Mouse (Mus musculus) naive thymus-derived CD4-positive, alpha-beta T cell, adult 2 months (primary cell): ENCODE measurements at regions not wholly inside any gene's neighbourhood (a gene's known extent, or its start where the extent isn't known, plus 50 kb on each side); places are given as distances from the start of the nearest gene placed in this dataset.
A peak's percentile ranks its signal among the peaks of the same experiment; 100 is the strongest.

Experiments
- DNase-seq: peaks from one replicate; pipeline ENCODE4 v3.0.0-alpha.2; 2011; ENCODE audit warnings: low read depth

GRCm38 (mm10) chr4:48725660-48726348 is 62.5 kb downstream of the Cavin4 start:
- DNase-seq, result no peak

GRCm38 (mm10) chr4:48726349-48726835 is 63.1 kb downstream of the Cavin4 start:
- DNase-seq, result no peak

- DNase-seq, result no peak
These were observed 71.7 kb downstream of the Cavin4 start for GRCm38 (mm10) chr4:48734854-48735564.

DNA sequence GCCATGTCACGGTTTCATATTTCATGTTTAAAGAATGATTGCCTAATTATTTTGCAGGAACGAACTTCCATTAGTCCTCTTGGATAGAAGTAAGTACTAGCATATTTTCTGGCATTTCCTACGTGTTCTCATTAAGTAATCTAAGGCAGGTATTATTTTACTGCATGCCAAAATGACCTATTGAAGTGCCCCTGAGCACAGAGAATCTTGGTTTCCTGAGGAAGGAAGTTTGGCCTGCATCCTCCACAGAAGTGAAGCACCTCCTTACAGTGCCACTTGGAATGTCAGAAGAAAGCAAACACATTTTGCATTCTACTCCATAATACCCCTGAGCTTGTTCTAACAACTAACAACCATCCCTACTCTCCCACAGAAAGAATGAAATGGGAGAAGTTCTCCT is 82.9 kb downstream of the Cavin4 start:
- no peak for DNase-seq

DNA sequence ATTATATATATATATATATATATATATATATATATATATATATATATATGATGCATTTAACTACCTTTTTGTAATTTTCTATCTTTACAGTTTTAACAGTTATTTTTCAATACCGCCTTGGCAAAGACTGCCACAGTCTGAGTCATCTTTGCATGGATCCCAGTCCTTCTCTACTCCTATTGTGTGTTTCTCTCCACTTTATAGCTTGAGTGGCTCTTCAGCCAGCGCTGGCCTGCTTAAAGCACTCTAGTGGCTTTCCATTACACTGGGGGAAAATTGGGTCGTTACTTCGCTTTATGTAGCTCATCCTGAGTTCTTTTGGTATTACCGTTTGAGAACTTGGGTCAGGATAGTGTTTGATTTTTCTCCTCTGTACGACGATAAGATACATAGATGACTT is 86.3 kb downstream of the Cavin4 start:
- DNase-seq, result no peak

DNA sequence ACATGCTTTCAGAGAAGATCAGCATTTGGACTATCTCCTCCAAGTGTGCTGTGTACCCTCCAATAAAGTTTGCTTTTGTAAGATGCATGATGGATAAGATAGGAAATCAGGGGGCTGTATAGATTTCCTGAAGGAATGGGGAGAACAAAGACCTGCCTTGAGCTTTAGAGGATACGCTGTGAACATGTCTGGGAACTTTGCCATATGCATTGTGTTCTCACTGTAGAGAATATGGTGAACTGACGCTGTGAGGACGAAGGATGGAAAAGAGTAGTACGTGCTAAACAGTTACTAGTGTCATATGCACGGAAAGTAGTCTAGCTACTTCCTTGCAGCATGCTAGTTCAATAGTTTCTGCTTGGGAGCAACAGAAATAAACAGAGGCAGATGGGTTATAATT is 86.8 kb downstream of the Cavin4 start:
- no peak for DNase-seq

DNA sequence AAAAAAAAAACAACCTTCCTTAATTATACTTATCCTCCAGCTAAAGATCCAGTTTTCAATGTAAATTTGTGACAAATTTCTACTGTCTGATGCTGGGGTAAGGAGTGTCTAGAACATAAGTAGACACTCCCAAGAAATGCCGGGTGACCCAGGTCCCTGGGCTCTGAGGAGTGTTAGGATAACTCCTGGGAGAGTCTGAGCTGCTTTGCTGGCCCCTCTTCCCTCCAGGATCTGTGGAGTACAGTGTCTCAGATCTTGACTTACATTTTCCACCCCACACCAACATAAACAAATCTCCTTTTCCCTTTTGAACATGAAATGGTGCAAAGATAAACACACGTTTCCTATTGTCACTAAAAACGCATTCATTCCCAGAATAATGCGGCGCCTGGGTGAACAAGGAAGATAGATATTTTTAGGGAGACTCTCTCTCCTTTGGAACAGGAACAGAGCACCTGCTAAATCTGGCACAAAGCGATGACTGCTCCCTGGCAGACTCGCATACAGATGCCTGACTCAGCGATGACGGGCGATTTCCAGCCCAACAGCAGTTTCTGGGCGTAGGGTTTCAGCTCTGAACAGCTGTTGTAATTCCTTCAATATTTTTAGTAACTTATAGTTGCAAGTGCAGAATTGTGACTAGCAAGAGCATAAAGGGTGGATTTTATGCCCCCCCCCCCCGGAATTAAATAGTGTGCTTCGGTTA is 91.3 kb downstream of the Cavin4 start:
- no peak for DNase-seq

DNA sequence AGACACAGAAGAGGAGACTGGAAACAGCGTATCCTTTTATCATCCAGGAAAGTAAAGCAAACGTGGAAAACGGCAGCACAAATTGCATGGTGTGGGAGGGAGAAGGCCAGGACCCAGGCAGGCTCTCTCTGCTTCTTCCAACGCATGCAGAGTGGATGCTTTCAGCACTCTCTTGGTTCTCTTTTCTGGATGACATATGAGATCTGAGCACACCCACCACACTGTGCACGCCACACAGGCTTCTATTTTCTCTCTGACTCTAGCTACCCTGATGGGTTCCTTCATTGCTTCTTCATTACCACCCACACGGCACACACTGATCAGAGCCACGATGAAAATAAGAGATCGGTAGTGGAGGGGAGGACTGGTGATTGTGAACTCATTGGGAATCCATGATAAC is 97.3 kb downstream of the Cavin4 start:
- no peak for DNase-seq

GRCm38 (mm10) chr4:48766458-48766857 is 103.1 kb downstream of the Cavin4 start:
- no peak for DNase-seq

GRCm38 (mm10) chr4:48770403-48770953 is 107.2 kb downstream of the Cavin4 start:
- DNase-seq, result no peak

DNA sequence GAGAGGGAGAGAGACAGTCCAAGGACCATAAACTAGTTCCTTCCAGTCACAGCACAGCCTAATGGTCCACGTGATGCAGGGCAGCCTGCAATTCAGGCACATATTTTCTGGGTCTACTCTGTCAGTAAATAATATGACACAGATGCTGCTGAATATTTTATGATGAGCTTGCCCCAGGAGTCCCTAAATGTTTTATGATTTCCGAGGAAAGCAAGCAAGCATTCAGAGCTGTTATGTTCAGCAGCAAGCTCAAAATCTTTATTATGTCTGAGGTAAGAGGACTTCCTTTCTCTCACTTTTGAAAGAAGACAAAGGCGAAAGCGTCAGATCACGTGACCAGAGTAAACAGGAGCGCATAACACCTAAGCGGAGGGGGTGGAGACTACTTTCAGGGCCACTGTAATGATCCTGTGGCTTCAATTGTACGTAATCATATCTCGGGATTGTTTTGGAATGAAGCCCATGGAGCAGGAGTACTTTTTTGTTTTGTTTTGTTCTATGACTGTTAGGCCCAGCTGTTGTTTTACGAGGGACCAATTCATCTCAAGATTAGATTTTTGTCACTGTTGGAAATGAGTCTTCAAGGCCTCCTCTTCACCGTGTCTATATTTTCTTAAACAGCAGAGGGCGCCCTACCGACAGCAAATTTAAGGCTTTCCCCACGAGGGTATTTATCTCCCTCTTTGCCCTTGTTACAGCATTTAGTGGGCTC is 107.8 kb downstream of the Cavin4 start:
- DNase-seq, result peak; percentile 7

DNA sequence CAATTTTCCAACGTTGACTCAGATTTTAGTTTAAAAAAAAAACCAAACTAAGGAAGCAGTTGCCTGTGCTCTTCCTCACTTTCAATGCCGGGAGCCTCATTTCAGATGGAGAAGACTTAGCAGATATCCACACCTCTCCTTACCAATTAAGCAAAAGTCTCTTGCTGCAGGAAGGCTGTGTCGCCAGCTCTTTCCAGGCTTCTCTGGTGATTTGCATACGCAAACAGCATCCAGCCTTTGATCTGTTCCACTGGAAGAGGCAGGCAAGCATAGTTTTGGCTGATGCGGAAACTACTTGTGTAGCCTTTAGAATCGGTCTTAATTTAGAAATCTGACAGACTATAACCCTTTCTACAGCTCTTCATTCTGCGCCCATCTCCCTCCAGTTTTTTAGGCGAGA is 108.5 kb downstream of the Cavin4 start:
- no peak for DNase-seq

- peak; percentile 13 for DNase-seq
These were observed 116.0 kb downstream of the Cavin4 start for GRCm38 (mm10) chr4:48779202-48779905.

- DNase-seq, result no peak
These were observed 116.6 kb downstream of the Cavin4 start for GRCm38 (mm10) chr4:48779955-48780354.

GRCm38 (mm10) chr4:48781099-48781498 is 117.8 kb downstream of the Cavin4 start:
- DNase-seq, result no peak

DNA sequence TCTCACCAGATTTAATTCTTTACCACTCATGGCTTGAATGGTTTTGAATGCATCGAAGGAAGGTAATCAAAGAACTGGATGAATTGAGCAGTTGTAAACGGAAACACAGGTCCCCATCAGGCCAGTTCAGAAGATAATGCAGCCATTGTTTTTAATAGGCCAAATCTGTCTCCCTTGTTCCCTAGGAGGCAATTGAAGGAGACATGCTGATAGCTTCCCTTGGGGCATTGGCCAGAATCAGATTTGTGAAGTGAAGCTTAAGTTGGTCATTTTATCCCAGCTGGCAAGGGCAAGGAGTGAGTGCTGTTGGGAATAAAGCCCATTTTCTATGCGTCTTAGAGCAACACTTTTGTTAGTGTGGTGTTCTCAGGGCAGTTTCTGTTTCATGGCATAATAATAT is 119.4 kb downstream of the Cavin4 start:
- DNase-seq, result no peak

- DNase-seq, result no peak
These were observed 127.8 kb downstream of the Cavin4 start for GRCm38 (mm10) chr4:48791096-48791495.

DNA sequence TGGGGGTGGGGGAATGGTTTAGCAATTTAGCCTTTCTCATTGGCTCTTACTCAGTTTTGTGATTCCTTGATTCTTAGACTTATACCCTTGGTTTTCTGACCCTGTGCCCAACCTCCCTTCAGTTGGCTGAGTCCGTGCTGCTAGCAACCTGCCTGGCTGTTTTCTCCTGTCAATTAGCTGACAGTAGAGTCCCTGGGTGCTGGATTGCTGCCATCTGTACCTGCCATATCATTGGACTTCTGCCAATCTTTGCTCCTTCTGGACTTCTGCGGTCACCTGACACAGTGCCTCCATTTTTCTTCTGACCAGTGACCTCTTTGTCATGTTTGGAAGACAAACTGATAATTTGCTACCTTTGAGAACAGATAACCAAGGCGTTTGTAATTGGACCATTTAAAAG is 140.5 kb downstream of the Cavin4 start:
- DNase-seq, result no peak

DNA sequence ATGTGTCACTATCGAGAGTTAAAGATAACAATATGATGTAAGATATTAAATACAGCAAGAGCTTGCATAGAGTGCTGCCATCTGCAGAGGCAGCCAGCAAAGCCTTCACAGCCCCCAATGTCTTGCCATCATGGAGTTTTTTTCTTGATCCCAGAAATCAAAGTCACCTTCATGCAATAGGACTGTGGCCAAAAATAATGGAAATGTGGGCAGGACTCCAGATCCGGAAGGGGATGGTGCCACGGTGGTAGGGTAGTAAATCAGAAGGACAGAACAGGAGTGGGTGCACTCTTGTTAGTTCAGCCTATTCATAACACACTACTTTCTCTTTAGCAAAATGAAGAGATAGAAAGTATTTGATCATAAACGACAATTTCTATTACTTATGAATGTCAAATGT is 145.3 kb downstream of the Cavin4 start:
- DNase-seq, result no peak

DNA sequence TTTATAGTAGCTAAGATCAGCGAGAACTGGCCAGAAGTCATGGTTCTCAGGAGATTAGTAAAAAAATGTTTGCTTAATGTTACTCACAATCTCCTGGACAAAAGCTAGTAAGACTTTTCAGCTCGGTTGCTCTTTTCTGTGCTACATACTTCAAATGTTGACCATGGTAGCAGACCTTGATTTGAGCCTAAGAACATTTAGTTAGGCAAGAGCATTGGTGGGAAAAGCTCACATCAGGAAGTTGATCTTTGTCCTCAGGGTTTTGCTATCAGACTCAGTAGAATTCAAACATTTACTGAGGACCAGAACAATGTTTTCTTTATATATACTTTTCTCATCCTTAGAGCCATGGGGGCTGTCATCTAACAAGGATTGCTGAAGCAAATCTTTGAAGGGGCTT is 170.4 kb downstream of the Cavin4 start:
- DNase-seq, result no peak

- DNase-seq, result no peak
These were observed 179.5 kb downstream of the Cavin4 start for GRCm38 (mm10) chr4:48842777-48843214.
